In genomic region chr12:55315192-55315591, GRCm38 (mm10) we compare ENCODE assay signal across 7 mouse cellular contexts. TPM values are rescaled to one million over a fixed set of nuclear protein-coding genes. Genes with fewer than 3 reads are reported as not detected.
DNase-seq lines count a peak whose midpoint lies in the region; ATAC-seq and TF ChIP-seq lines count a peak whose summit lies in the region.

No protein-coding gene starts in this region.

- H3K4me1 ChIP-seq in small intestine, adult 2 months (ENCODE audit: control insufficient read depth, insufficient read depth, insufficient read length, low read length): no peaks in the 10 kb centered on the region; the same call in 1 of the 2 replicates

- TF ChIP-seq CTCF in small intestine, adult 2 months (IDR thresholded peaks at IDR 0.05; ENCODE audit: extremely low read depth, insufficient read length, insufficient replicate concordance, low read depth, low read length): peak; percentile 30; the same call in 1 of the 2 replicates

- peak; percentile 36 for DNase-seq in Muller cell, postnatal 12 days (ENCODE audit: inconsistent ontology term)
- peak; percentile 88 for DNase-seq in brain, adult 2 months (ENCODE audit: low read depth, low spot score)
- DNase-seq in layer of hippocampus, postnatal 10 days (ENCODE audit: low spot score in 2 of 2): peak; percentile 71 to 80
- peak; percentile 82 to 88 for DNase-seq in lung, postnatal 4 days

- TF ChIP-seq POLR2A in small intestine, adult 2 months (IDR thresholded peaks at IDR 0.05; ENCODE audit: low read depth, low read length): no peak

- peaks cover 8% of the 10 kb centered on the region for H3K36me3 ChIP-seq in small intestine, adult 2 months (ENCODE audit: control insufficient read depth, insufficient read depth, low read length)

- 19% methylated on average over 5 of the region's 5 CpGs for WGBS in small intestine, adult 2 months

- H3K27ac ChIP-seq in small intestine, adult 2 months (ENCODE audit: insufficient read depth, low read depth, low read length): no peak overlapping the region

- ATAC-seq in erythroid progenitor cell, adult 5-6 weeks (replicated peaks; ENCODE audit: low FRiP score, poor library complexity, severe bottlenecking): peak; percentile 79
- peak; percentile 71 to 85 for ATAC-seq in hematopoietic stem cell, adult 5-6 weeks (replicated peaks in 1 of 2; ENCODE audit: insufficient read depth in 1 of 2, low FRiP score in 2 of 2, low TSS enrichment in 1 of 2, low read depth in 1 of 2, poor library complexity in 2 of 2, severe bottlenecking in 2 of 2)

- H3K4me3 ChIP-seq in small intestine, adult 2 months (ENCODE audit: low read depth, low read length): no peak overlapping the region

- no peaks in the 10 kb centered on the region for H3K27me3 ChIP-seq in small intestine, adult 2 months (ENCODE audit: control insufficient read depth, insufficient read depth, low read length)

RNA-seq across cellular contexts. Expression of gene Ppp2r3c, which starts 12.4 kb away (rescaled TPM):
- 19.8 and 25.6 TPM in 2 replicates for total RNA-seq in erythroid progenitor cell, adult 5-6 weeks (2015; ENCODE audit: low replicate concordance)
- 19.5 and 20.6 TPM in 2 replicates for total RNA-seq in erythroid progenitor cell, adult 5-6 weeks (2017; ENCODE audit: low replicate concordance)
- total RNA-seq in hematopoietic stem cell, adult 5-6 weeks (2017): 26.2 and 30.3 TPM in 2 replicates
- total RNA-seq in layer of hippocampus, postnatal 10 days (2021): 10 to 100 TPM; 13.0 to 13.9 TPM
- 0.33 and 0.62 TPM in 2 replicates for polyA plus RNA-seq in small intestine, adult 2 months (2012; rRNA removed)

RNA-seq across cellular contexts. Expression of gene 1110008L16Rik, which starts 15.8 kb away (rescaled TPM):
- 10.8 and 13.4 TPM in 2 replicates for total RNA-seq in erythroid progenitor cell, adult 5-6 weeks (2015; ENCODE audit: low replicate concordance)
- 3.3 and 5.3 TPM in 2 replicates for total RNA-seq in erythroid progenitor cell, adult 5-6 weeks (2017; ENCODE audit: low replicate concordance)
- total RNA-seq in hematopoietic stem cell, adult 5-6 weeks (2017): 25.1 and 29.5 TPM in 2 replicates
- total RNA-seq in layer of hippocampus, postnatal 10 days (2021): 1 to 10 TPM; 7.6 to 8.8 TPM
- polyA plus RNA-seq in small intestine, adult 2 months (2012; rRNA removed): 3.9 and 5.6 TPM in 2 replicates

Comparison
In these comparisons a context has a peak if more than half of its experiments do, and no peak if none do; other contexts are left out.
1. DNase-seq: peak in every context shown above with its lines; median percentile 88 in brain, adult 2 months; 85 in lung, postnatal 4 days; 76 in layer of hippocampus, postnatal 10 days; 36 in Muller cell, postnatal 12 days.